Mouse (Mus musculus) B cell, adult 2 months (primary cell): ENCODE measurements around the gene AI661453.

Source experiments
- DNase-seq, 2 experiments: peaks; one replicate each; pipeline ENCODE4 v3.0.0; 2022

Gene AI661453

DNA sequence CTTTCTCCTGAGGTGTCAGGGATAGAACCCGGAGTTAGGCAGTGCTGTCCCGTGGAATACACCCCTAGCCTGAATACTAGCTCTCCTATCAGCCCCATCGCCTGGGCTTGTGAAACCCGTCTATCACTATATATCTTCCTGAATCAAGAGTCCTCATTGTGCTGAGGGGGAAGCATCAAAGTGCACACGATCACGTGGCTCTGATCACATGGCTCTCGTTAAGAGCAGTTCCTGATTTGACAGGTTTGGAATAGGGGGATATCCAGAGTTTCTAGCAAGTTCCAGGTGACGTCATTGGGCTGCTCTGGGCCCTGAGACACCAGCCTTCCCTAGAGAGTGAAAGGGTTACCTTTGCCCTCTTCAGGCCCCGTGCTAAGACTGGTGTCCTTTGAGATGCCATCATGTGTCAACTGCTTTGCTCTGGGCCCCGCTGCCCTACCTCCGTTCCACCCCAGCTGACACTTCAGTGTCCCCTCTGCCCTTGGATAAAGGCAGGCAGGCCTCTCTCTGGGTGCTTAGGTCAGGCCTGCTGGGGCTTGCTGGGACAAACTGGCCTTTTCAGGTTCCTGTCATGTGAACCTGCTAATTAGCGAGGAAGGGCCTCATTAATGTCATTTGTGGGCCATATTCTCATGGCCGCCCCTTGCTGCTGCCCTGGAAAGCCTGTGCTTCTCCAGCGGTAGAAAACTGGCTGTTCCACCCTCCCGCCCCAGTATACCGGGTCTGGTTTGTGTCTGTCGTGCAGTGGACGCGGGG lies 5.1 kb downstream of the AI661453 start:
- no peak for DNase-seq

DNA sequence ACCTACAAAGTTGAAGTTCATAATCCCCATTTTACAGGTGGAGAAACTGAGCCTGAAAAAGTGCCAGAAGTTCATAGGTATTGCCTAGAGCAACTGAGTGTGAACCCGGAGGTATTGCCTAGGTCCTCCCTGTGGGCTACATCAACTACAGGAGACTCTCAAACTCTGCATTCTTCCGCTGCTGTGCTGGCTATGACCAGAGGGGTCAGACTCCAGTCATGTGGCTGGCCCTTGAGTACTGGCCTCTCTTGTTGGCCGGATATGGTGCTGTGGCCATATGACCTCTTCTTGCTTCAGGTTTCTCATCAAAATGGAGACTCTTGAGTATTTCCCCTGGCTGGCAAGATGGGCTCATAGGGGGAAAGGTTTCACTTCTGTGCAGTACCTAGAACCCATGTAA lies 5.9 kb downstream of the AI661453 start:
- no peak for DNase-seq

DNA sequence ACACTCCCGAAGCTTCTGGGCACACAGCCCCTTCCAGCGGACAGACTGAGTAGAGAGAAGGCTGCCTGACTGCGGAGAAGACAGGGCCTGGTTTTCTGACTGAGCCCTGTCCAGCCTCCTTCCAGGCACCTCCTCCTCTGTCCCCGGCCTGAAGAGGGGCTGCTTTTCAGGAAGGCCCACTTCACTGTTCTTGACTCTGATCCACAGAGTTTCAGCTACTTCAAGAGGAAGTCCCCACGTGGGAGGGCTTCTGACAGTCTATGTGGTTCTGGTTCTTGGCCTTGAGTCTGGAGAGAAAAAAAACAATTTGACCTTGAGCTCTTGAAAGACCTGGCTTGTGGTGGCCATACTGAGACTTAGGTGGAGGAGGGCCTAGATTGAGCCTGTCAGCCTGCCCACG lies 7.7 kb downstream of the AI661453 start:
- no peak for DNase-seq

DNA sequence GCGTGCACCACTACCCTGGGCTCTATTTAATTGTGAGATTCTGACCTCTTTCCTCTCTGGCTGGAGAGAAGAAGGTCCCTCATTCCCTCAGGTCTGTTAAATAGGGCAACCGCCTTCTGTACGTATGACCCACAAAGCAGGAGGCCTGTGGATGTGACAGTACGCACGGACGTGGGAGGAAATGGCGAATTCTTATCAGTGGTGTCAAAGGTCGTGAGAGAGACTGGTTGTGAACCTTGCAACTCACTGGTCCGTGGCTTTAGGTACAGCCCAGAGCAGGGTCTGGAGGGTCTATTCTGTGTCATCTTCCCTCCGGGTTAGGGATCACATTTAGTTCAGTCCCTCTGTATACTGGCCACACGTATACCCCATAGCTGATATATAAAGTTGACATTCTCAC lies 9.1 kb downstream of the AI661453 start:
- DNase-seq = no peak

DNA sequence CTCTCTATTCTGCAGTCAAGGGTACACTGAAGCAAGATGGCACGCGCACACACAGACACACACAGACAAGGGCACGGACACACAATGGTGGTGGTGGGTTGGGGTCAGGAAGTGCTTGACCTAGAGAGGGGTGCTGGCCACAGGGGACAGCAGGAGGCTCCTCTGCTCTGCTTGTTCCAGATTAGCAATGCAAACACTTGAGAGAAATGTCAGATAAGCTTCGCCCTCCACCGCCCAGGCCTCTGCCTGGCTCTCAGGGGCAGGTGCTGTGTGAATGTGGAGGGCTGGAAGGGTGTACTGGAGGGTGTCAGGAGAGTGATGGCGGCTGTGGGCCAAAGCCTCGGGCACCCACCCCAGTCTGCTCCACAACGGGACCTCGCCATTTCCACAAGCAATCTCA lies 9.6 kb downstream of the AI661453 start:
- no peak for DNase-seq

DNA sequence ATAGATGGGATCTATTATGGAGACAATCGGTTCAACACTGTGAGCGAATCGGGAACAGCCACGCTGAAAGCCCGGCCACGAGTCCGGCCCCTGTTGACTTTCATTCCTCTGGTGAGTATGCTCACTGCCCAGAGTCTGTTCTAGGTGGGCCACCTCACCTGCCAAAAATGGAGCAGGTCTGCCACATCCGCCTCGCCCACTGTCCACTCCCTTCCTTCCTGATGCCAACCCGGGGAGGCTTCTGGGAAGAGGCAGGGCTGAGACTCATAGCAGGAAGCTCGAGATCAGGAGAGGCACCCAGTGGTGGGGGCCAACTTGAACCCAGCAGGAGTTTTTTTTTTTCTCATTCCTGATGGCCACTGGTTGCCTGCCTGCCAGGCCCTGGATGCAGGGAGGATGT lies 10.1 kb downstream of the AI661453 start:
- no peak for DNase-seq

DNA sequence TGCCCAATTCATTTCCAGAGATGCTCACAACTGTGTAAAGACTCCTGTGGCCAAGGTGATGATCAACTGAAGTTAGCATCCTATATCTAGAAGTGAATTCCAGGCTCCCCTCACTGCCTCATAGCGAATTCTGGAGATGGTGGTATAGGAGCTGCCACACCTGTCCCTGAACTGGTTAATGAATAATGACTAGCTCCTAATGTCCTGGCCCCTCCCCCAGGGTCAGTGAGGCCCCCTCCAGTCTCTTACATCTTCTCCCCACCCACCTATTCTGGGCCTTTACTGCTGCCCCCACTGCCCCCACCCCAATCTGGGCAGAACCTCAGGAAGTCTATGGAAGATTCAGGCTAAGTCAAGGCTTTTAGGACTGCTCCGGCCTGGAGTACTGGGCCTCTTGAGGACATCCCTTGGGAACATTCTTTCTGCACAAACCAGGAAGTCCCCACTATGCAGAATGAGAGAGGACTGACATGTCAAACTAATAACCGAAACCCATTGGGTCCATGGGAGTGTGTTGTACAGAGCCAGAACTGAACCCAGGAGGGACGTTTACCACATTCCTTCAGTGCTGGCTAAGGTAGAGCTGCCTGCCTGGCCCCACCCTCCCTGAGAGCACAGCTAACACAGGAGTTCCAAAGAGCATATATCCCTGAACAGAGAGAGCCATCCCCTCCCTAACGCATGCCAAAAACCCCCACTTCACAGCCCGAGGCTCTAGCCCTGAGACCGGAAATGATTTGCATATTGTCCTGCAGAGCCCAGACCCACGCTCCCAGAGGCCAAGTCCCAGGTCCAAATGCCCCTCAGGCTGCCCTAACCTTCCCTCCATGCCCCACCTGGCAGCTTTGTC lies 12.3 kb downstream of the AI661453 start:
- no peak for DNase-seq

DNA sequence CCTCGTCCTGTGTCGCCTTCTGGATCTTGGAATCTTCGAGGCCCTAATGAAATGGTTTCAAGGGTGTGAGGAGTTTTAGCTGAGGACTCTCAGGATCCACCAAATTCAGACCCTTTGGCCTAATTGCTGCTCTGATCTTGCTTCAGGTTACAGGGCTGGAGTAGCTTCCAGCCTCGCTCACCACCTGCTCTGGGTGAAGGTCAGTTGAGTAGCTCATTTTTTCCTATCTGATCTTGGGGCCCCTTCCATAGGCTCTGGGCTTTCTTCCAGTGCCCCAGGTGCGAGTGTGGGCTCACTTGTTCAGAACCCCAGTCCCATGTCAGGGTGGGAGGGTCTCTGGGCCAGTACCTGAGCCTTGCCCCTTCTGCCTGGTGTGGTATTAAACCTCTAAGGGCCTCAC lies 13.0 kb downstream of the AI661453 start:
- no peak for DNase-seq

DNA sequence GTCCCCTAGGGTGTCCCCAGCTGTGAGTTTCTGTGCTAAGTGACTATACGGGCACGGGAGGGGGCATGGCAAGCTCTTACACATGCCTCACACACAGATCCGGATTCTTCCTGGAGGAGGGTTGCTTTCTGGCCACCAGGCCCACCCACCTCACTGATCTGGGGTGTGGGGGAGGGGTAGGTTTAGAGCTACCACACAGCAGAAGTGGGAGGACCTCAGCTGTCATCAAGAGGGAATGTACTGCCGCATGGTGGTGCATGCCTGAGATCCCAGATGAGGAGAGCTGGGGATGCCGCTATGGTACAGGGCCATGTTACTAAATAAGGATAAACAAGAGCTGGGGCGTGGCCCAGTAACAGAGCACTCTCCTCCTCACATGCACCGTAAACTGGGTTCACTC lies 13.8 kb downstream of the AI661453 start:
- DNase-seq = no peak

DNA sequence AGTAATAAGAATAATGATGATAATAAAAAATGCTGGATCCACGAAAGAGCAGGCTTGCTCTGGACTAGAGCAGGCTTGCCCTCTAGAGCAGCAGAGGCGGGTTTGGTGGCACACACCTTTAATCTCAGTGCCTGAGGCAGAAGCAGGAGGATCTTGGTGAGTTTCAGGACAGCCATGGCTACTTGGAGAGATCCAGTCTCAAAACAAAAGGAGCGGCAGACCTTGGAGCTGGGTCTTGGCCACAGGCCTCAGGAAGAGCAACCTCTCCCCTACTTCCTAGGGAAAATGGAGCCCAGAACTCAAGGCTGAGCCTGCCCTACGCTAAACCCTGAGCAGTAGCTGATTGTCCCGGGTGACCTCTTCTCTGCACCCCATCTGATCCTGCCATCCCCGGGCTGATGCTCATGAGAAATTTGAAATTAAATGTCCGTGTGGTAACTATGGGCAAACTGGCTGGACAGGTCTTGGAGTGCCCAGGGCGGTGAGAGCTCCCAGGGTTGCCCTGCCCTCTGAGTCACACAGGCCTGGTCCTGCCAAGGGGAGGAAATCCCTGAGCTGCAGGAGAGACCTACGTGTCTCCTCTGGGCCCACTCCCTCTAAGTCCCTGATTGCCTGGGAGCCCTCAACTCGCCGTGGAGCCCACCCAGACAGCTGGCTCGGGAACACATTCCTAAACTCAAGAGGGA lies 14.6 kb downstream of the AI661453 start:
- no peak for DNase-seq

DNA sequence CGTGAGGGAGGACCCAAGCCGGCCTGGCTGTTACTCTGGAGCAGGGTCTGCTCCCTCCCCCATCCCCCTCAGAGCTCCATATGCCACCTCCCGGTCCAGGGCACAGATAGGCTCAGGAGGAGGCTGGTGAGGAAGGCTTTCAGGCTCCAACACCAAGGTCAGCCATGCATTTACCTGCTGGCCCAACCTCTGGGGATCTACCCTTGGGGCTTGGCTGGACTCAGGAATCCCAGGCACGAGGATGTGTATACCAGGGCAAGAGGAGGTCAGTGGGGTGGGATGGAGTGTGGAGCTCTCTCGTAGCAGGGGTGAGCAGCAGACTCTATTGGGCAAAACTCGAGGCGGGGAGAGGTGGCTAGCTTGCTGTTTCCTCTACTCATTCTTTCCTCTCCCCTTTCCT lies 16.5 kb downstream of the AI661453 start:
- no peak for DNase-seq

DNA sequence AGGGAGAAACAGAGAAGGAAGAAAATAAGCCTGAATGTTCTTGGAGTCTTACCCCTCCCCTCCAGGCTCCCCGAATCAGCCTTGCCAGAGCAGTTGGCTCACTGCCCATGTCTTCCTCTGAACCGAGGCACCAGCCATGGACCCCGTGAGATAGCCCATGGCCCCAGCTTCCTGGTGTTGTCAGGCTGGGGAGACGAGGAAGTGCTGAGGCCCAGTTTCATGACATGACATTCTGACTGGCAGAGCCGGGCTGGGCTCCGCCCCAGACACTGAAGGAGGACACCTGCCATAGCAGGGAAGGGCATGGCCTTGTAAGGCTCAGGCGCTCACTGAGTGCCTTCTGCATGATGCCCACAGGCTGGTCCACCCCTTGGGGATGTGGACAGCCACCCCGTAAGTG lies 18.3 kb downstream of the AI661453 start:
- DNase-seq = no peak

DNA sequence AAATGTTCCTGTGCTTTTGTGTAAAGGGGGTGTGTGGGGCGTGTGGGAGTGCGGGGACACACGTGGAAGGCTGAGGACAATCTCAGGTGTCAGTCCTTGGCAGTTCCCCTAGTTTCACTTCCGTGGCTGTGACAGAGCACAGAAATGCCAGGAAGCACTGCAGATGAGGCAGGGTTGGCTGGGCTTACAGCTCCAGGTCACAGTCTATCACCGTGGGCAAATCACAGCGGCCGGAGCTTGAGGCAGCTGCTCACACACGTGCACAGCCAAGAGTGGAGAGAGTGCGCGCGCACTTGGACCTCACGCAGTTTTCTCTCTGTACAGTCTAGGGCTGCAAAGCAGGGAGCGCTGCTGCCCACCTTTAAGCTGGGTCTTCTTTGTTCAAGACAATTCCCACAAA lies 21.9 kb downstream of the AI661453 start:
- no peak for DNase-seq

DNA sequence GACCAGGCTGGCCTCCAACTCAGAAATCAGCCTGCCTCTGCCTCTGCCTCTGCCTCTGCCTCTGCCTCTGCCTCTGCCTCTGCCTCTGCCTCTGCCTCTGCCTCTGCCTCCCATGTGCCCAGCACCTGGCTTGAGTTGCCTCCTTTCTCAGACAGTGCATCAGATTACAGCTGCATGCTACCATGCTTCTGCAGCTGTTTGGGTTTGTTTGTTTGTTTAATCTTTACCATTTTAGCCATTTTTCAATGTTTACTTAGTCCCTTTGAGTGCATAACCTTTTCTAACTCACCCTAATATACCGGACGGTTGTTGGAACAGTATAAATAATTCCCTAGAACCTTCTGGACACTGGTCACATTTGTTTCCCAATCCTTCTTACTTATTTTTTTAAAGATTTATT lies 22.5 kb downstream of the AI661453 start:
- no peak for DNase-seq

DNA sequence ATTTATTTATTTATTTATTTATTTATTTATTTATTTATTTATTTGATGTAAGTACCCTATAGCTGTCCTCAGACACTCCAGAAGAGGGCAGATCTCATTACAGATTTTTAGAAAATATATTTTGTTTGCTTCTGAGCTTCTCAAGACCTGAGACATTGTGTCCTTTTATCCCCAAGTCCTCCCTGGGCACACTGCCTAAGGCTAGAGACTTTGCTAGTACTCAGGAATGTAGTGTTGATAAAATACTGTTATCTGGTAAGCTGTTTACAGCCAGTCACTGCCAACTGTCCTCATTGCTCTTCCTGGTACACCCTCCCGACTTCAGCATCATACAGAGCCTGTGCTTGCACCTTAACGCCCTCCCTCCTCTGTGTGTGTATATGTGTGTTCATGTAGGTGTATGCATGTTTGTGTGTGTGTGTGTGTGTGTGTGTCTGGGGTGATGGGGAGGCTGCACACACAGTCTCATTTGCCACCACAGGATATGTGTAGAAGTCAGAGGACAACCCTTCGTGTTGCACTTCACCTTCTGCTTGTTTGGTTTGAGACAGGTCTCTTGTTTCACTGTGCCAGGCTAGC lies 23.0 kb downstream of the AI661453 start:
- DNase-seq = no peak

DNA sequence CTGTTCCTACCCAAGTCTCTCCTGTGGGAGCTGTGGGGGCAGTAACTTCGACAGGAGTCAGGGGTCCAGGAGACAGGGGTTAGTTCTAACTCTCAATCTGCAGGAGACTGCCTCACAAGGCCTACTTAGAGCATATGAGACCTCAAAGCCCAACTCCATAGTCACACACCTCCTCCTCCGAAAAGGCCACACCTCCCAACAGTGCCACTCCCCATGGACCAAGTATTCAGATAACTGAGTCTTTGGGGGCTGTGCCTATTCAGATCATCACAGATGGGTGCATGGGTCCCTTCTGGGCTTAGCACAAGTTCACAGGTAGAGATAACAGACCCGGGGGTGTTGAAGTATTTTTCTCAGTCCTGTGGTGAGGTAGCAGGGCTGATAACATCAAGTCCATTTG lies 25.3 kb downstream of the AI661453 start:
- no peak for DNase-seq

DNA sequence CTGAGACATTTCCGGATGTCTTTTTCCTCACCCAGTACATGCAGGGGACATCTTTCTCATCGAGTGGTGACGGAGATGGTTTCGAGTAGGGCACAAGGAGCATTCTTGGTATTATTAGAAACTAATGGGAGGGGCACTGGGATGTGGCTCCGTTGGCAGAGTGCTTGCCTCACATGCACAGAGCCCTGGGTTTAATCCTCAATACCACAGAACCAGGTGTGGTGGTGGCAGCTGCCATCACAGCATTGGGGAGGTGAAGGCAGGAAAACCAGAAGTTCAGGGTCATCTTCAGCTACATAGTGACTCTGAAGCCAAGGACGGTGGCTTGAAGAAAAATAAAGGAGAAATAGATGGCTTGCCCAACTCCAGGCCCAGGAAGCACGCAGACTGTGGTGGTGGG lies 25.8 kb downstream of the AI661453 start:
- no peak for DNase-seq

DNA sequence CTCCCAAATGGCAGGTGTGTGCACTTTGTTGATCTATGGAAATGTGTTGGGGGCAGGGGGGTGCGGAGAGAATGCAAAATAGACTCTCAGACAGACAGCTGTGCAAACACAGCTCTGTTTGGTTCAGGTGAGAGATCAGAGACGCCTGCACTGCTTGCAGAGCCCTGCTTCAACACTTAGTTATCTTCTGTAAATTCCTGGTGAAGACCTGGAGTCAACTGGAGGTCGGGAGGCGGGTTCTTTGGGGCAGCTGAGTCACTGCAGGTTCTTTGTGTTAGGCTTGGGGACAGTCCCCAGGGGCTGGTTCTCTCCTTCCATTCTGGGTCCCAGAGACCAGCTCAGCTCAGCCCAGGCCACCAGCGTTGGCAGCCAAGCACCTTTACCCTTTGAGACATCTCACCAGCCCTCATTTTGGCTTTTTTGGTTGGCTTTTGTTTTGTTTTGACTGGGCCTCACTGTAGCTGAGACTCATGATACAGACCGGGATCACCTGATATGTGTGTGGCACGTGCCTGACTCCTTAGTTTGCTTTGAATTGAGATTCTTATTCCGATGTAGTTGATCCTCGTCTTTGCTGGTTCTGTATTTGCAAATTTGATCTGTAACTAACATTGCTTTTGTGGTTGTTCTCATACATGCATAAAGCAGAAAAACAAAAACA lies 26.4 kb downstream of the AI661453 start:
- DNase-seq = no peak

DNA sequence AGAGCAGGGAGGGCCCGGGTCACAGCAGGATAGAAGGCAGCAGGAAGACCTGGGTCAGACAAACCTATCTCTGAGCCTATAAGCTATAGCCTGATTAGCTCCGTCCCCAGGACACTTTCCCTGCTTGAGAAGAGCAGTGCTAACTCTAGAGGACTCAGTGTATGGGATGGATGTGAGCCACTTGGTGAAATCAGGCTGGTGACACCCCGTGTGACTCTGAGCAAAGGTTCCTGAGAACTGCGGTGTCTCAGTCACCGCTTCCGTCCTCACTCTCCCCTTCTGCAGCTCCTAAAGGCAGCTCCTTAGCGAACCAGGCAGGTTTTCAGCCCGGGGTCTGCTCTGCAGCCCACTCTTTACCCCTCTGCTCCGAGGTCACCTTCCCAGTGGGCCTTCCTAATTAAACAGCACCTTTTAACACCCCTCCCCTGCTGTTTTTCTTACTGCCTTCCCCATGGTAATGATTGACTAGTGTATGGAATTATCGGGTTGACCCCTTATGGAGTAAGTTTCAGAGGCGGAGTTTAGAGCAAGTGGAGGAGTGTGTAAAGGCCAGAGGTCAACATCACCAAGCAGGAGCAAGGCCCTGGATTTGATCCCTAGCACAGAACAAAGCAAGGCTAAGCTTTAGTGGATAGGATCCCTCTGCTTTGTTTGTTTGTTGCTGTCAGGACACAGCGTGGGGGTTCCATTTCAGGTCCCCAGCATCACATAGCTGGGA lies 28.0 kb downstream of the AI661453 start:
- no peak for DNase-seq

DNA sequence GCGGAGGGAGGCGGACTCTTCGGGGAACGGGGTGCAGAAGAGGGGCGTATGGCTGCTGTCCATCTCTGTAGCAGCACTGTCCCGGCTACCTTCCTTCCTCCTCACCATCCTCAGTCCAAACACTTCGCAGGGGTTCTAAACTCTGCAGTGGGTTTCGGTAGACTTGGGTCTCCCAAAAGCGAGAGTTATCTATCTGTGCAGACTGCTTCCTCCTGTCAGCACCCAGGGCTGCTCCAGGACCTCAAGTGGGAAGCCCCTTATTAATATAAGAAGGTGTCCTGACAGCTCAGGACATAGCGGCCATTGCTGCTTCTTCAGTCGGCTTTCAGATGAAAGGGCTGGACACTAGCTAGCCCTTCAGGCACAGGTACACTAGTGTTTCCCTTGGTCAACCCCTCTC lies 28.6 kb downstream of the AI661453 start:
- DNase-seq = no peak

DNA sequence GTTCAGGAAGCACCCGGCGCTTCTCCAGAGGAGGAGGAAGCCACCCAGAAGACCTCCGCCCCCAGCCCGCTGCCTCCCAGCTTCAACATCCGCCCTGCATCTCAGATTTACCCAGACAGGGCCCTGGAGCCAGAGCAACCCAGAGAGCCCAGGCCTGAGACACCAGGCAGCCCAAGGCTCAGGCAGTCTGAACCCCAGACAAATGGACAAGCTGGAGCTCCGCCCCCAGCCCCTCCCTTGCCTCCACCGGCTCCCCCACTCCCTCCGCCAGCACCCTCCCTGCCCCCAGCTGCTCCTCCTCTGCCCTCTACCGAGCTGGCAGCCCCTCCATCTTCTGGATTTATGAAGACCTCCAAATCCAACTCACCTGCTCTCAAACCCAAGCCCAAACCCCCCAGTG lies 29.9 kb downstream of the AI661453 start:
- DNase-seq = no peak

DNA sequence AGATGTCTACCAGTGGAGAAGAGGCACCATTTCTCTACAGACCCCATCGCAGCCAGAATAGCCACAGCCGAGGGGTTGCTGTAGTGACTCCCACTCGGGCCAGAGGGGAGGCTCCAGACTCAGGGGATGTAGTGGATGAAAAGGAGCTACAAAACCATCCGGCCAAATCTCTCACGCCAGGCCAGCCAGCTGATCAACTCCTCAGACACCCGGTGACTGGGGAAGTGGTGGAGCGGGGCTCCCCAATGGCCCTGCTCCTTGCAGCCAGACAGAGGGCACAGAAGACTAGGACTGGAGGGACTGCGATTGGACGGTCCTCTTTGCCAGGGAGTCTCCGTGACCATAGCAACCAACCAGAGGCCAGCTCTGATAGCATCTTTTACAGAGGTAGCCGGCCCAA lies 31.2 kb downstream of the AI661453 start:
- DNase-seq = no peak
